Mouse (Mus musculus) E14TG2a.4 (cell line): ENCODE measurements around the gene Eid3.
A peak's percentile ranks its signal among the peaks of the same experiment; 100 is the strongest.

Experiments
- CTCF ChIP-seq: conservative IDR thresholded peaks from 2 replicates; pipeline ENCODE4 v1.5.1; 2014; ENCODE audit warnings: low read length
- NANOG ChIP-seq: IDR thresholded peaks from 2 replicates; pipeline ENCODE4 v1.6.1; 2014; ENCODE audit warnings: borderline replicate concordance, low read length, mixed read lengths
- POU5F1 ChIP-seq: IDR thresholded peaks from 2 replicates; pipeline ENCODE4 v1.6.1; 2014; ENCODE audit warnings: low read length, borderline replicate concordance

DNA sequence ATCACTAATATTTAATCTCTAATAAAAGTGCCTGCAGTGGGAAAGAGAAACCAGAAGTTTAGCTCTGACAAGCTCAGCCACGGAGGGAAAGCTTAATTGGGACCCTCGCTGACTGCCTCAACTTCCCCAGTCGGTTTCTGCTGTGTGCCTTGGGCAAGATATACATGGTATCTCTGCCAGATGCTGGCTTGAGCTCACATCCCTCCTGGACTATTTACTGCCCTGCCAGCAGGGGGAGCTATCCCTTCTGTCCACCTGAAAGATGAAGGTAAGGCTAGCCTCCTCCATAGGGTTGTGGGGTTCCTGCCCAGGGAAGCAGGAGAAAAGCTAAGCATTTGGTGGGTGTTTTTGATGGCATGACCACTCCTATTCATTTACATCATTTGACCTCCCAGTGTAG is 43.8 kb downstream of the Eid3 start:
- peak; percentile 50 for TF ChIP-seq CTCF
- no peak for TF ChIP-seq NANOG
- no peak for TF ChIP-seq POU5F1
